Mouse (Mus musculus) liver, embryonic 12.5 days (tissue): ENCODE measurements around the gene Fmo5. TPM values are rescaled to one million over a fixed set of nuclear protein-coding genes. Genes with fewer than 3 reads are reported as not detected.

ENCODE experiments used
- ATAC-seq: fragments of 200-750 bp; cut with Nextera tagmentation; 2 replicates; pipeline ENCODE4 v1.8.0; 2017; ENCODE audit warnings: moderate number of reproducible peaks, mild to moderate bottlenecking, moderate library complexity
- H3K27ac ChIP-seq: fragments of 300-500 bp; sonication (generic); 2 replicates; pipeline ENCODE4 v1.5.1; 2016; ENCODE audit warnings: mild to moderate bottlenecking
- H3K27me3 ChIP-seq: fragments of 300-500 bp; sonication (generic); replicated peaks from 2 replicates; pipeline ENCODE4 v1.6.1; 2016; ENCODE audit warnings: mild to moderate bottlenecking, moderate library complexity
- H3K36me3 ChIP-seq: fragments of 300-500 bp; sonication (generic); 2 replicates; pipeline ENCODE4 v1.6.1; 2016; ENCODE audit warnings: mild to moderate bottlenecking, moderate library complexity
- H3K4me1 ChIP-seq: fragments of 300-500 bp; sonication (generic); 2 replicates; pipeline ENCODE4 v1.6.1; 2016
- H3K4me2 ChIP-seq: fragments of 300-500 bp; sonication (generic); 2 replicates; pipeline ENCODE4 v1.6.1; 2016; ENCODE audit warnings: mild to moderate bottlenecking, moderate library complexity
- H3K4me3 ChIP-seq: fragments of 300-500 bp; sonication (generic); 2 replicates; pipeline ENCODE4 v1.5.1; 2016; ENCODE audit warnings: mild to moderate bottlenecking, moderate library complexity
- H3K9ac ChIP-seq: fragments of 300-500 bp; sonication (generic); 2 replicates; pipeline ENCODE4 v1.6.1; 2016; ENCODE audit warnings: mild to moderate bottlenecking, moderate library complexity
- H3K9me3 ChIP-seq: fragments of 300-500 bp; sonication (generic); replicated peaks from 2 replicates; pipeline ENCODE4 v1.6.1; 2016; ENCODE audit warnings: mild to moderate bottlenecking, moderate library complexity
- WGBS: fragments of 180-500 bp; shearing (Covaris S2); methylation state at CpG from one replicate; pipeline ENCODE4 v1.1.7; 2016; ENCODE audit not compliant: insufficient replicate concordance; 5-methylcytosine and 5-hydroxymethylcytosine counted together
- polyA plus RNA-seq: library from polyadenylated mRNA; unstranded; fragments of >200 nt; fragmentation: Nextera tagmentation; extraction: Ambion mirVana; gene quantifications from 2 replicates; pipeline ENCODE4 v1.2.1, GENCODE M21; 2016

The Fmo5 gene
- polyA plus RNA-seq, 1 experiment from 2014 or later, result 5.6 TPM

DNA sequence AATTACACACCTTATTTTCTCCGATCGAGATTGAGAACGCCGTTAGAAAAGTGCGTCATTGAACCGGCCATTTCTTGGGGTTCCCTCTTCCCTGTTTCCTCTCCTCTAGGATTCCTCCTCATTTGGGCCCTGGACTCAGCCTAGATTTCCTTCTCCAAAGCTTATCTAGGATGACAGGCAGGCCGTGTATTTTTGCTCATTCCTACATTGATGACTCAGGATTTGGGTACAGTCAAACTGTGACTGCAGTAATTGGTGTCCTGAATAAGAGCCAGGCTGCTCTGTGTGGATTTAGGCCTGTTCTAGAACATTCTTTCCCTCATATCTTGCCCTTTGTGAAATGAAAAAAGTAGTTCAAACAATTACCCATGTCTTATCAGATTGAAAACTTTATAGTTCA lies 31.1 kb downstream of the Fmo5 start:
- ATAC-seq, result no peak
- H3K4me3 ChIP-seq, result no peak overlapping the region
- H3K27ac ChIP-seq, result no peak overlapping the region
- H3K4me2 ChIP-seq, result peak overlapping the region; percentile 92; the same call in 1 of the 2 replicates
- no peaks in the 10 kb centered on the region for H3K9me3 ChIP-seq
- H3K9ac ChIP-seq, result no peak overlapping the region
- no peaks in the 10 kb centered on the region for H3K27me3 ChIP-seq
- H3K4me1 ChIP-seq, result peaks cover 37% of the 10 kb centered on the region
- 76% methylated on average over 7 of the region's 7 CpGs for WGBS
- H3K36me3 ChIP-seq, result peaks cover 18% of the 10 kb centered on the region

DNA sequence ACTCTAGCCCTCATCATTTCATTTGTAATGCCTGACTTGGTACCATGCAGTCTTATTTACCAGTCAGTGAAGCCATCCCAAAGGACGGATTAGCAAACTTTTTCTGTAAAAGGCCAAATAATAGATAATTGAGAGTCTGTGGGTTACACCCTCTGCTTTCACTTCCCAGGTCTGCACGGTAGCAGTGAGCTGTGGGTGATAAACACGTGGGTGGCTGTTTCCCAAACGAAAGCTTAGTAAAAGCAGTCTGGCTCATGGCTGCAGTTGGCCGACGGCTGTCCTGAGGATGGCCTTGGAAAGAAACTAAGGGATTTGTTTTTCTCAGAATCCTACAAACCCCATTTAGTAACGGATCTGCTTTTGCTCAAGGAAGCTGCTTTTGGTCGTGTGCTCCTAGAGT lies 32.6 kb downstream of the Fmo5 start:
- Histone ChIP-seq H3K36me3 (peaks cover 20% of the 10 kb centered on the region), H3K4me3 (no peak overlapping the region), H3K4me2 (no peak overlapping the region), H3K9ac (no peak overlapping the region), H3K4me1 (peaks cover 37% of the 10 kb centered on the region), H3K9me3 (no peaks in the 10 kb centered on the region), H3K27me3 (no peaks in the 10 kb centered on the region), H3K27ac (no peak overlapping the region)
- 51% methylated on average over 8 of the region's 8 CpGs for WGBS
- no peak for ATAC-seq

DNA sequence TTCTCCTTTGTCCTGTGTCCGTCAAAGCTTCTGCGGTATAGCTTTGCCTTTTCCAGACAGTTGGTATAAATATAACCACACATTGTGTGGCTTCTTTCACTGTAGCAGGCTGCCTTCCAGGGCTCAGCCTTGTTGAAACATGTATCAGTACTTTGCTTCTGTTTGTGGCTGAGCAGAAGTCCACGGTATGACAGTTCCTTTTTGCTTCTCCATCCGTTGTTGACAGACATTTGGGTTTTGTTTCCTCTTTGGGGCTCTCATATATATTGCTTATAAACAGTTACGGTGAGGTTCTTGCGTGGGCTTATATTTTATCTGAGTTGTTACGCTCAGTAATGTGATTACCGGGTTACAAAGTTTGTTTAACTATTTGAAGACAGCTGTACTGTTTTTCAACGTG lies 36.9 kb downstream of the Fmo5 start:
- no peak for ATAC-seq
- Histone ChIP-seq H3K36me3 (peaks cover 51% of the 10 kb centered on the region), H3K4me3 (no peak overlapping the region), H3K27me3 (no peaks in the 10 kb centered on the region), H3K4me1 (peaks cover 10% of the 10 kb centered on the region; the same call in 1 of the 2 replicates), H3K9me3 (no peaks in the 10 kb centered on the region), H3K27ac (no peak overlapping the region), H3K9ac (no peak overlapping the region), H3K4me2 (no peak overlapping the region)
- WGBS, result 67% methylated on average over 9 of the region's 9 CpGs

DNA sequence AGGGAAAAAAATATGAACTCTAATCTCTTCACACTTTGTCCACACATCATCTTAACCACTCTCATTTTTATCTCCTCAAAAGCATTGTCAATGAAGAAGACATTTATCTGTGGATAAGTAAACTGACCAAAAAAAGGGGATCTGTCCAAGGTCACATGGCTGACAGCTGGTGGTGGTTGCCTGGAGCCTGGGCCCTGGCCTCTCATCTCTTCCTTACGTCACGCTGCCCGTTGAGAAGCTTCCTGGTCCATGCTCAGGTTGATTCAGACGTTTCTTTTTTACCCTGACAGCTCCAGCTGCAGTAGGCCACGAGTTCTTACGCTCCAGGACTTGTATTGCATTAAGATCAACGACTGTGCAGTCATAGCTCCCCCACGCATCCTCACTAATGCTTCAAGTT lies 37.5 kb downstream of the Fmo5 start:
- no peak overlapping the region; the same call in 1 of the 2 replicates for H3K27ac ChIP-seq
- ATAC-seq, result no peak
- H3K36me3 ChIP-seq, result peaks cover 51% of the 10 kb centered on the region

DNA sequence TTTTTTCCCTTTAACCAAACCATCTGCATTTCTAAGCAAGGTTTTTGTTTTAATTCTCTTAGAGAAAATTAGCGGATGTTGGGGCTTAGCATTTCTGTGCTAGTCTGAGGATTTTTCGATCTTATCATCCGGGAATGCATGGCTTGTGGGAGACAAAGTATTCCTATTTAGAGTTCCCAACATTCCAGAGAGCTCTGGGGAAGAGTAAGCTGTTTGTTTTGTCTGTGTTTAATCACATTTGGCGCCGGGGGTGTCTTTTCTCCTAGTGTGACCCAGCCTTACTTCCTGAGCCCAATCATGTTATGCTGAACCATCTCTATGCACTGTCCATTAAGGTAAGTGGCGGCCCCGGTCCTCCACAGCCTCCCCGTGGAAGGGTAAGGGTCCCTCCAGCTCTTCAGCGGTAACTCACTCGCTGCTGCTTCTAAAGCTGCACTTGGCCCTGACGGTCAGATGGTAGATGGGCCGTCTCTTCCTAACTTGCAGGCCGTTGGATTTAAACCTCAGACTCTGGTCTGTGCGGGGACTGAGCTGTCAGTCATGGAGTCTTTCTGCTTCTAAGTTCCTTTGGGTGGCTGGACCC lies 38.6 kb downstream of the Fmo5 start:
- no peaks in the 10 kb centered on the region for H3K9me3 ChIP-seq
- H3K9ac ChIP-seq, result no peak overlapping the region
- WGBS, result 71% methylated on average over 14 of the region's 14 CpGs
- H3K4me2 ChIP-seq, result no peak overlapping the region
- H3K4me3 ChIP-seq, result no peak overlapping the region
- no peak overlapping the region for H3K27ac ChIP-seq
- no peak for ATAC-seq
- no peaks in the 10 kb centered on the region for H3K4me1 ChIP-seq
- H3K36me3 ChIP-seq, result peaks cover 50% of the 10 kb centered on the region
- H3K27me3 ChIP-seq, result no peaks in the 10 kb centered on the region

More for the DNA sequence above, 37.5 kb downstream of the Fmo5 start:
- no peaks in the 10 kb centered on the region for H3K27me3 ChIP-seq
- peaks cover 5% of the 10 kb centered on the region; the same call in 1 of the 2 replicates for H3K4me1 ChIP-seq
- H3K9ac ChIP-seq, result no peak overlapping the region
- H3K9me3 ChIP-seq, result no peaks in the 10 kb centered on the region
- H3K4me2 ChIP-seq, result no peak overlapping the region
- 60% methylated on average over 8 of the region's 8 CpGs for WGBS
- no peak overlapping the region for H3K4me3 ChIP-seq

DNA sequence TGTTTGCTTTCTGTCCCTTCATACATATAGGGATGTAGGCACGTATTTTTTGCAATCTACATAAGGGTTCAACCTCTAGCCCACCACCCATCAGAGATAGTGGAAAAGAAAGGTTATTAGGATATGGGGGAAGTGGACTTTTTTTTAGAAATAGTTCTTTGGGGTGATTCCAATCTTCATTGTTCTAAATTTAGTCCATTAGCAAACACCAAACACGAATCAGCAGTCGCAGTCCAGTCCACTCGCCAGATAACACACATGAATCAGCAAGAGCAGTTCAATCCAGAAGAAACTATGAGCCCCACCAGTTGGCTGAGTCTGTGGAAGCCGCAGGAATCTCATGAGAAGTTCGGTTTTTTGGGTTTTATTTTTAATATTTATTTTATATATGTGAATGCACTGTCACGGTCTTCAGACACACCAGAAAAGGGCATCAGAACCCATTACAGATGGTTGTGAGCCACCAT lies 46.1 kb downstream of the Fmo5 start, which contains the start of gene Gm17651:
Gm17651 (minus strand) TSS at position 51 of the 467 bp plus-strand sequence.
- Histone ChIP-seq H3K27ac (no peak within 1 kb of the TSS), H3K9ac (no peak within 1 kb of the TSS), H3K36me3 (peaks cover 7% of the 10 kb centered on the region), H3K9me3 (no peaks in the 10 kb centered on the region), H3K27me3 (no peaks in the 10 kb centered on the region), H3K4me3 (no peak within 1 kb of the TSS), H3K4me2 (no peak within 1 kb of the TSS), H3K4me1 (no peaks in the 10 kb centered on the region)
- 61% methylated on average over 7 of the region's 7 CpGs for WGBS
- no peak for ATAC-seq

DNA sequence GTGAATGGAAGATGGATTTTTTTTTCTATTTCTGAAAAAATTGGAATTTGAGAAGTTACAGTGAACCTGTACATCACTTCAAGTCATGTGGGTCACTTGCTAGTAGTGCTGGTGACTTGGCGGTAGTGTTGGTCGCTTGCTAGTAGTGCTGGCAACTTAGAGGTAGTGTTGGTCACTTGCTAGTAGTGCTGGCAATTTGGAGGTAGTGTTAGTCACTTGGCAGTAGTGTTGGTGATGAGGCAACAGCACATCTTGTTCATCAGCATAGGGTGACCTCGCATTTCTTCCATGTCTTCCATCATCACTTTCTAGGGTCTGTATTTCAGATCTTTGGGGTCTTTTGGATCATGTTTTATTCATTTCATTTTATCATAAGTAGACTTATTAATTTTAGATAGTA lies 47.5 kb downstream of the Fmo5 start:
- Histone ChIP-seq H3K4me2 (no peak overlapping the region), H3K36me3 (no peaks in the 10 kb centered on the region), H3K27ac (no peak overlapping the region), H3K9ac (no peak overlapping the region), H3K27me3 (no peaks in the 10 kb centered on the region), H3K4me1 (peaks cover 6% of the 10 kb centered on the region; the same call in 1 of the 2 replicates), H3K4me3 (no peak overlapping the region), H3K9me3 (no peaks in the 10 kb centered on the region)
- WGBS, result 85% methylated on average over 3 of the region's 3 CpGs
- no peak for ATAC-seq

DNA sequence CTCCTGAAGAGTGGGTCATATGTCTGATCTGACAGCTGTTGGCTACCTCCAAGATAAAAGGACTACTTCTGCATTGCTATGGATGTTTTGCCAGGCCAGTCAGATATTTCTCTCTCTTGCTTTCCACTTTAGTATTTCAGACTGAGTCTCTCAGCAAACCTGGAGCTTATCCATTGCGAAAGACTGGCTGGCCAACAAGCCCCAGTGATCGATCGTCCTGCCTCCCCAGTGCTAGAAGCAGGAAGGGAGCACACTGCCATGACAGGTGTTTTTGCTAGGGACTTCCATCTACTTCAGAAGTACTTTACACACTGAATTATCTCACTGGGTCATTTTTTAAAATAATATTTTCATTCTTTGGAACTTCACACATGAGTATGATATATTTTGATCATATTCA lies 49.8 kb downstream of the Fmo5 start:
- Histone ChIP-seq H3K4me2 (no peak overlapping the region), H3K9me3 (no peaks in the 10 kb centered on the region), H3K27me3 (peaks cover 16% of the 10 kb centered on the region), H3K4me3 (no peak overlapping the region), H3K4me1 (peaks cover 19% of the 10 kb centered on the region), H3K36me3 (no peaks in the 10 kb centered on the region), H3K9ac (no peak overlapping the region), H3K27ac (no peak overlapping the region)
- 67% methylated on average over 3 of the region's 3 CpGs for WGBS
- no peak for ATAC-seq

DNA sequence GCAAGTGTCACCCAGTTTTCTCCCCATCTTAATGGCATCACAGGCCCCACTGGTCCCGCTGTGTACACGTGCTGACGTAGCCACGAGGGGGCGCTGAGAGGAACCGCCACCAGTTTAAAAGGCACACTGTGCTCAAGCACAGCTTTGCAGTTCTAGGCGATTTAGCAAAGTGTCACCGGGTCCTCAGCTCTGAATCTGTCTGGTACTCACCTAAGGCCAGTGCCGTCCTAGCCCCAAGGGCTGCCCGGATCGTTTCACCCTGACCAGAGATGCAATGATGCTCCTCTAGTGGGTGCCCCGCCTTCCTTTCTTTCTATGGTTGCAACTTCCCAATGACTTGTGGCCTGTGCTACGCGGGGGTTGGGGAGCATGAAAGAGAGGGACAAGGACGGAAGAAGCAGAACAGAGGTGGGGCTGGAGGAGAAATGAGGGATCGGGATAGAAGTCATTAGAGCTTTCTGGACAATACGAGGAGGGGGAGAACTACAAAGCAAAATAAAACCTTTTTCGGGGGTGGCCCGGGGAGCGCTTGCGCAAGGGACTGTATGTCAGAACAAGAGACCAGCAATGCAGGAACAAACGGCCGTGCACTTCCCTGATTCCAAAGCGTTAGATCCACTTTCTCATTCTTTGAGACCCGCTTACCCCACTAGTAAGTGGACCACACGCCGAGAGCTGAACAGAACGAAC lies 52.2 kb downstream of the Fmo5 start:
- under 1% methylated on average over 28 of the region's 28 CpGs for WGBS
- peak overlapping the region; percentile 89 for H3K4me2 ChIP-seq

DNA sequence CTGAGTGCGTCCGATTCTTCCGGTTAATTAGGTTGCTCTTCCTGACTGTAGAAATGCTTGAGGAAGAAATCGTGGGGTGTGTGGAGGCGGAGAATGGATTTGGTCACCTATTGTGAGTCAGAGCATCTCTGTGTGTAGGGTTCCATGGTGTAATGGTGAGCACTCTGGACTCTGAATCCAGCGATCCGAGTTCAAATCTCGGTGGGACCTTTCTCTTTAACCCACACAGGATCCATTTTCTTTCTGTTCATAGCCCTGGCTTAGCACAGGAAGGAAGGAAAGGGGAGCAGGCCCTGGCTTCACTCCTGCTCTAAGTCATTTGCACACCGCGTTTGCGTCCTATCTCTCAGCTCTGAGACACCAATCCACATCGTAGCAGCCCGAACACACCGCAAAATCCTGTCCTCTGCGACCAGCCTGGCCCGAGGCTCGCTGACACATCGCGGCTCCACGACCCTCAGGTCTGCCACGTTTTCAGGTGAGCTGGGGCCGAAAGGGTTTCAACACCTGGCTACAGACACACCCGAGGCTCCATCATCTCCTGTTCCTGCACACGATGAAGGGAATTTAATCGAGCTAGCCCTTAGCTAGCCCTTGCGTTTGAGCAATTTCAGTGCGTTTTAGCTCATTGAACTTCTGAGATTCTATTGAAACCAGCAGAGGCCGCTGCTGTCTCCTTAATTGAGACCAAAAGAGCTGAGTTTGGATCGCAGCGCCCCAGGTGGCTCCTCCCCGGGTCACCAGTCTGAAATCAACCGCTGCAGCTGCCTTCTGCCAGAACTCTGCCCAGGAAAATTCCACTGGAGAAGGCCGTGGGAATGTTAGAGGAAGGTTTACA lies 52.9 kb downstream of the Fmo5 start:
- H3K27me3 ChIP-seq, result peaks cover 38% of the 10 kb centered on the region
- no peaks in the 10 kb centered on the region for H3K36me3 ChIP-seq
- no peak overlapping the region for H3K27ac ChIP-seq
- H3K4me1 ChIP-seq, result peaks cover 19% of the 10 kb centered on the region
- H3K4me3 ChIP-seq, result peak overlapping the region; percentile 54
- peak overlapping the region; percentile 63 for H3K9ac ChIP-seq
- H3K4me2 ChIP-seq, result peak overlapping the region; percentile 89
- peak; percentile 58; the same call in 1 of the 2 replicates for ATAC-seq
- H3K9me3 ChIP-seq, result no peaks in the 10 kb centered on the region
- under 1% methylated on average over 33 of the region's 33 CpGs for WGBS

More for the DNA sequence above, 52.2 kb downstream of the Fmo5 start:
- Histone ChIP-seq H3K36me3 (no peaks in the 10 kb centered on the region), H3K9me3 (no peaks in the 10 kb centered on the region), H3K4me3 (peak overlapping the region; percentile 54), H3K27me3 (peaks cover 30% of the 10 kb centered on the region), H3K9ac (peak overlapping the region; percentile 63), H3K27ac (no peak overlapping the region), H3K4me1 (peaks cover 19% of the 10 kb centered on the region)
- peak; percentile 80 for ATAC-seq

DNA sequence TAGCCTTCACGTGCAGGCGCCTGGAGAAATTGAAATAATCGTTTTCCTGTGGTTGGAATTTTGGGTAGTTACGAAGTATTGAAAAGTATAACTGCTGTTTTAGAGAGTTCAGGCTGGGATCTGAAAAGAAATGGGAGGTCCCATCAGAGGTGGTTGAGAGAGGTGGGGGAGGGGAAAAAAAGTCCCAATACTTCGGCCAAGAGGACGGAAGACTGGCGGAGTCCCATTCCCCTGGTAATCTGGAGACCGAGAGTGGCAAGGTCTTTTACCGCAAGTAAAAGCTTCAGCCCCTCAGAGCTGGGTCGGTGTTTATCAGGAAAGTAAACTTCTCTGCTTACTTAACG lies 53.5 kb downstream of the Fmo5 start:
- peak overlapping the region; percentile 63; the same call in 1 of the 2 replicates for H3K9ac ChIP-seq
- H3K9me3 ChIP-seq, result no peaks in the 10 kb centered on the region
- peak overlapping the region; percentile 54 for H3K4me3 ChIP-seq
- H3K27me3 ChIP-seq, result peaks cover 41% of the 10 kb centered on the region
- H3K4me1 ChIP-seq, result peaks cover 19% of the 10 kb centered on the region
- no peaks in the 10 kb centered on the region for H3K36me3 ChIP-seq
- no peak overlapping the region for H3K27ac ChIP-seq
- ATAC-seq, result no peak
- WGBS, result 2% methylated on average over 11 of the region's 11 CpGs
- H3K4me2 ChIP-seq, result peak overlapping the region; percentile 89

DNA sequence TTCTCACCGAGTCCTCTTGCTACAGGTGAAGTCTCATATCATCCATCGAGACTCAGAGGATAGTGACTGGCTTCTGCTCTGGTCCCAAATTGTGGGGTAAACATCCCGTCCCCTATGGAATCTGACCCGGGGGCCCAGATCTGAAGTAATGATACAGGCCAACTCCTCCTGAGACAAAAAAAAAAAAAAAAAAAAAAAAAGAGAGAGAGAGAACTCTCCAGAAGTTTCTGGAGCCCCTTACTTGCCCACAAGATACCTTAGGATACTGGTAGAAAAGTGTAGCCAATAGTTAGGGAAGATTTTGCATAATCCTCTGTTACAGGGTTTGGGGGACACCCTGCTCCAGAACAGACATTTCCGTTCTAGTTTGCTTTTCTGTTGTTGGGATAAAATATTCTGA lies 54.0 kb downstream of the Fmo5 start:
- ATAC-seq, result no peak
- peaks cover 19% of the 10 kb centered on the region for H3K4me1 ChIP-seq
- H3K4me3 ChIP-seq, result peak overlapping the region; percentile 54
- H3K36me3 ChIP-seq, result no peaks in the 10 kb centered on the region
- WGBS, result 16% methylated on average over 5 of the region's 5 CpGs
- 0 out of 2 replicates have a peak overlapping the region, but pooled peaks have one; percentile 63 for H3K9ac ChIP-seq
- no peak overlapping the region for H3K27ac ChIP-seq
- H3K27me3 ChIP-seq, result peaks cover 41% of the 10 kb centered on the region
- peak overlapping the region; percentile 89 for H3K4me2 ChIP-seq
- no peaks in the 10 kb centered on the region for H3K9me3 ChIP-seq
